Mouse (Mus musculus) kidney, embryonic 16.5 days (tissue): ENCODE measurements around the gene Agbl4. TPM values are rescaled to one million over a fixed set of nuclear protein-coding genes. Genes with fewer than 3 reads are reported as not detected.

ENCODE experiments used
- ATAC-seq: fragments of 200-750 bp; cut with Nextera tagmentation; 2 replicates; pipeline ENCODE4 v1.8.0; 2017; ENCODE audit warnings: moderate TSS enrichment; ENCODE audit not compliant: low FRiP score, low TSS enrichment
- H3K27ac ChIP-seq: fragments of 300-500 bp; sonication (generic); 2 replicates; pipeline ENCODE4 v1.5.1; 2014; ENCODE audit warnings: low read length
- H3K27me3 ChIP-seq: fragments of 300-500 bp; sonication (generic); 2 replicates; pipeline ENCODE4 v1.6.1; 2014; ENCODE audit warnings: low read length, control low read depth, mixed read lengths; ENCODE audit not compliant: insufficient read depth
- H3K36me3 ChIP-seq: fragments of 300-500 bp; sonication (generic); 2 replicates; pipeline ENCODE4 v1.6.1; 2014; ENCODE audit warnings: low read length, control low read depth, mixed read lengths; ENCODE audit not compliant: insufficient read depth
- H3K4me1 ChIP-seq: fragments of 300-500 bp; sonication (generic); 2 replicates; pipeline ENCODE4 v1.6.1; 2014; ENCODE audit warnings: low read length, control low read depth, mixed read lengths; ENCODE audit not compliant: insufficient read depth
- H3K4me2 ChIP-seq: fragments of 300-500 bp; sonication (generic); replicated peaks from 2 replicates; pipeline ENCODE4 v1.6.1; 2014; ENCODE audit warnings: low read depth, low read length
- H3K4me3 ChIP-seq: fragments of 300-500 bp; sonication (generic); 2 replicates; pipeline ENCODE4 v1.5.1; 2014; ENCODE audit warnings: mild to moderate bottlenecking, low read length
- H3K9ac ChIP-seq: fragments of 300-500 bp; sonication (generic); replicated peaks from 2 replicates; pipeline ENCODE4 v1.6.1; 2014; ENCODE audit warnings: low read length
- H3K9me3 ChIP-seq: fragments of 300-500 bp; sonication (generic); 2 replicates; pipeline ENCODE4 v1.6.1; 2016; ENCODE audit warnings: low read length, control low read depth
- WGBS: fragments of 180-500 bp; shearing (Covaris S2); extraction: QIAGEN DNeasy Blood & Tissue Kit; methylation state at CpG from one replicate; pipeline ENCODE4 v1.1.7; 2014; 5-methylcytosine and 5-hydroxymethylcytosine counted together
- polyA plus RNA-seq: library from polyadenylated mRNA; unstranded; fragments of >200 nt; fragmentation: Nextera tagmentation; extraction: Ambion mirVana; gene quantifications from 2 replicates; pipeline ENCODE4 v1.2.1, GENCODE M21; 2015

Gene Agbl4
- polyA plus RNA-seq, 1 experiment from 2014 or later, result 0.25 TPM

DNA sequence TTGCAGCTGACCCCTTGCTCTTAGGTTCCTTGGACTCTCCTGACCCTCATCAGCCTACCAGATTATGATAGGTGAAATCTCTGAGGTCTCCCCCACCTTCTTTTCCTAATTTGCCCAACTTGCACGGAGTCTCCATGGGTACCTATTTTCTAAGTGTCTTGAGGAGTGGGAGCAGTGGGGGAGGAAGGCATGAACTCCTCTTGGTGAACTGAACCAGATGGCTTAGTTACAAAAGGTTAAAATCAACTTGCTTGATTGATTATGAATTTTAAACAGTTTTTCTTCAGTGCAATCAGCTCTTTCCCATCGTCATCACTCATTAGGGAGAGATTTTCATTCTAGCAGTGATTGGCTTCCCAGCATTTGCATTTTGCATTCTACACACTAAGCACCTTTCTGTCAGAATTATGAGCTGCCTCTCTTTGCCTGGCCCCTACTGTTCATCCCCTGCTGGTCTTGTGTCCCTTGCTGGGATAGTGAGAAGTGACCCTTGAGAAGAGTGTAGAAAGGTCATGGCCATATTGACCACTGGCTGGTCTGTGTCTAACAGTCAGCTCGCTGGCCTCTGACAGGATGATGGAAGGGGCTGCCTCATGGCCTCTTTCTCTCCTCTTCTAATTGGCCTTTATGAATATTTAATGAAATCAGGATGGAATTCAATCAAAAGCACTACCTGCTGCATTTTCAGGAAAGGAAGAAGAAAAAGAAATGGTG is 897.2 kb downstream of the Agbl4 start:
- no peak overlapping the region for H3K4me2 ChIP-seq
- H3K27me3 ChIP-seq, result no peaks in the 10 kb centered on the region
- H3K36me3 ChIP-seq, result no peaks in the 10 kb centered on the region
- H3K27ac ChIP-seq, result no peak overlapping the region
- 63% methylated on average over 3 of the region's 3 CpGs for WGBS
- H3K9me3 ChIP-seq, result no peaks in the 10 kb centered on the region
- no peak for ATAC-seq
- no peak overlapping the region for H3K9ac ChIP-seq
- no peaks in the 10 kb centered on the region for H3K4me1 ChIP-seq
- H3K4me3 ChIP-seq, result no peak overlapping the region

DNA sequence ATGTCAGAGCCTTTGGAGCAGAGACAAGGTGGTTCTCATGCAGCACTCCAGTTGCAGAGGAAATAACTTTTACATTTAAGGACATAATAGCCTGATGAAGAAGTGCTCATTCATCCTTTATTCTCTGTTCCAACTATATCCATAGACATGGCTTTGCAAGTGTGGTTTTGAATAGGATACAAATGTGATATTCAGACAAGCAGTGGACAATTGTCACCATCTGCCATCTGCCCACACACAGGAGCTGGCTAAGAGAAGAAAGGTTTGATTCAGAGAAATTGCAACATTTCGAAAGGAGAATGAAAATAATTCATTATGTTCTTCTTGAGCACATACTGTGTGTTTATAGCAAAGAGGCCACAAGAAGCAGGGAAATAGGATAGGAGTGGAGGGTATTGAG is 909.1 kb downstream of the Agbl4 start:
- WGBS, result 85% methylated on average over 1 of the region's 1 CpGs
- no peak overlapping the region for H3K9ac ChIP-seq

DNA sequence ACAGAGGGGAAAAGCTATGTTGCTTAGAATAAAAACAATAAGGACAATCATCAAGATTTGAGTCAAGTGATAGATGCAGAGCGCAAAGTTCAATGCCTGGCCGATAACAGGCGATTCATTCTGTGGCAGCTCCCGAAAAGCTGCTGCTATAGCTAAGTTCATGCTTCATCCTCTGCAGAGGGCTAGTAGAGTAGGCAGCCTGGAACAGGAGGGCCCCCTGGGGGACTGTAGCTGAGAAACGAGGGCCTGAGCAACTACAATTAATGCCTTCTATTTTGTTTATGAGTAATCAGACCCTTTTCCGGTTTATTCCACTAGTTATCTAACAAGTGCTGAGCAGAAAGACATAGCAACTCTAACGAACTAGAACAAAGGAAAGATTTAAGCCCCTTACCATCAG is 909.7 kb downstream of the Agbl4 start:
- ATAC-seq, result no peak
- Histone ChIP-seq H3K4me2 (no peak overlapping the region), H3K4me1 (no peaks in the 10 kb centered on the region), H3K9ac (no peak overlapping the region), H3K27ac (no peak overlapping the region), H3K27me3 (no peaks in the 10 kb centered on the region), H3K9me3 (no peaks in the 10 kb centered on the region; the same call in 1 of the 2 replicates), H3K4me3 (no peak overlapping the region), H3K36me3 (no peaks in the 10 kb centered on the region)
- 62% methylated on average over 7 of the region's 7 CpGs for WGBS

More for the DNA sequence above, 909.1 kb downstream of the Agbl4 start:
- Histone ChIP-seq H3K4me1 (no peaks in the 10 kb centered on the region), H3K27ac (no peak overlapping the region), H3K4me3 (no peak overlapping the region), H3K9me3 (no peaks in the 10 kb centered on the region; the same call in 1 of the 2 replicates), H3K36me3 (no peaks in the 10 kb centered on the region), H3K4me2 (no peak overlapping the region), H3K27me3 (no peaks in the 10 kb centered on the region)
- ATAC-seq, result no peak

DNA sequence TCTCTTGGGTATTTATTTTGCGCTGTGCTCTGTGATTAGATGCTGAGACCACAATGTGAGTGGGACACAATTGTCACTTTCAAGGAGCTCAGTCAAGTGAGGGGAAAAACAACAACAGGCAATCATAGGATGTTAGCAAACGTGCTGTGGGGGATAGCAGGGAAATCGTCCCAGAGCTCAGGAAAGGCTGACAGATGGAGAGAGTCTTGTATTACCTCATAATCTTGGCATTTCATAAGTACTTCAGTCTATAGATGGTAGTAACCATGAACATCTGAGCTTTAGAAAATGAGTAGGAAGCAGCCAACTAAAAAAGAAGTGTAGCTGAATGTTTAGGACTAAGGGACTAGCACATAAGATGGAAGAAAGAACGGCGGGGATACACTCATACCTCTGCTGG is 910.2 kb downstream of the Agbl4 start:
- no peak for ATAC-seq
- WGBS, result 68% methylated on average over 5 of the region's 5 CpGs
- H3K9me3 ChIP-seq, result no peaks in the 10 kb centered on the region; the same call in 1 of the 2 replicates

DNA sequence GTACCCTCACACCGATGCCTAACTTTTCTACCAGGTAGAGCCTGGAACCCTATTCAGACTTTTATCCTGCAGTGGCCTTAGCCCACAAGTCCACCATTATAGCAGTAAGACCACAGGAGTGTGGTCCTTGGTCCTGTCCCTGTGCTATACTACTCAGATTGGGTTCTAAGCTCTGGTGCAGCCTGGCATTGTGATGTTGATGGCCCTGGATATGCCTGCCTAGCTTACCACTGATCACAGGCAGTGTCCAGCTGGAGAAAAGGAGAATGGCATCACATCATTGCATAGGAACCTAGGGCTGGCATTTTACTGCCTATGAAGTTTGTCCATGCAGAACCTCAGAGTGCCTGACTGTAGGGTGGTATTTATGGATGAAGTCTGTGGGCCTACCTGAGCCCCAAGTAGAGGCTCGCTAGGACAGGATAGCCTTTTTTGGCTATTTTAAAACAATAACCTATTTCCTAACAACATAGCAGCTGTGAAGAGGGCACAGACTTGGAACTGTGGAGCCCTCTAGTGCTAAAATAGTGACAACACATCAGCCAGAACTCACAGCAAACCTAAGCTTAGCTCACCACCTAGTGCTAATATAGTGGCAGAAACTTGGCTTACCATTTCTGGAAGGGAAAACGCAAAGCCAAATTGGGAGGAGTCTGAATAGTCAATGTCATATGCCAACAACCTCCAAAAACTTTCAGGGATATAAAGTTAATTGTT is 911.3 kb downstream of the Agbl4 start:
- no peaks in the 10 kb centered on the region for H3K4me1 ChIP-seq
- H3K27ac ChIP-seq, result no peak overlapping the region
- no peak for ATAC-seq
- no peaks in the 10 kb centered on the region; the same call in 1 of the 2 replicates for H3K9me3 ChIP-seq
- no peak overlapping the region for H3K4me2 ChIP-seq
- no peaks in the 10 kb centered on the region for H3K36me3 ChIP-seq
- 77% methylated on average over 3 of the region's 3 CpGs for WGBS
- no peak overlapping the region for H3K4me3 ChIP-seq
- no peaks in the 10 kb centered on the region for H3K27me3 ChIP-seq
- no peak overlapping the region for H3K9ac ChIP-seq

More for the DNA sequence above, 910.2 kb downstream of the Agbl4 start:
- no peaks in the 10 kb centered on the region for H3K27me3 ChIP-seq
- no peak overlapping the region for H3K27ac ChIP-seq
- no peak overlapping the region for H3K9ac ChIP-seq
- no peaks in the 10 kb centered on the region for H3K4me1 ChIP-seq
- no peak overlapping the region for H3K4me3 ChIP-seq
- no peak overlapping the region for H3K4me2 ChIP-seq
- H3K36me3 ChIP-seq, result no peaks in the 10 kb centered on the region

DNA sequence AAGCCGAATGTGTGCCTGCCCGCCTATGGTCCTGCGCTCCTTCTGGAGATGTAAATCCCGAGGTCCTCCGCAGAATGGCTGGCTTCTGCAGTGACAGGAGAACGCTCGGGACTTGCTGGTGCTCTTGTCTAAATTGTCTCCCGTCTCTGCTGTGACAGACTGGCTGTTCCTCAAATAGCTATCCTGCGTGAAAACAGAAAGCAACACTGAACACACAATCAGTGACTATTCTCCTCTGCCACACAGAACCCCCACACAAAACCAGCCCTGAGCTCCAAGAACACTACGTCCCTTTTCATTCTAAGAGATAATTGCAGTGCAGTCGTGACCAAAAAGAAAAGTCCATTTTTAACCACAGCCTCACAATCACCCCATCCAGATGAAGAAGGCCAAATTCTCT is 929.6 kb downstream of the Agbl4 start:
- Histone ChIP-seq H3K9me3 (no peaks in the 10 kb centered on the region), H3K27me3 (no peaks in the 10 kb centered on the region), H3K4me1 (no peaks in the 10 kb centered on the region), H3K36me3 (no peaks in the 10 kb centered on the region), H3K4me2 (no peak overlapping the region), H3K9ac (no peak overlapping the region), H3K4me3 (no peak overlapping the region), H3K27ac (no peak overlapping the region)
- no peak for ATAC-seq
- WGBS, result 82% methylated on average over 11 of the region's 11 CpGs

DNA sequence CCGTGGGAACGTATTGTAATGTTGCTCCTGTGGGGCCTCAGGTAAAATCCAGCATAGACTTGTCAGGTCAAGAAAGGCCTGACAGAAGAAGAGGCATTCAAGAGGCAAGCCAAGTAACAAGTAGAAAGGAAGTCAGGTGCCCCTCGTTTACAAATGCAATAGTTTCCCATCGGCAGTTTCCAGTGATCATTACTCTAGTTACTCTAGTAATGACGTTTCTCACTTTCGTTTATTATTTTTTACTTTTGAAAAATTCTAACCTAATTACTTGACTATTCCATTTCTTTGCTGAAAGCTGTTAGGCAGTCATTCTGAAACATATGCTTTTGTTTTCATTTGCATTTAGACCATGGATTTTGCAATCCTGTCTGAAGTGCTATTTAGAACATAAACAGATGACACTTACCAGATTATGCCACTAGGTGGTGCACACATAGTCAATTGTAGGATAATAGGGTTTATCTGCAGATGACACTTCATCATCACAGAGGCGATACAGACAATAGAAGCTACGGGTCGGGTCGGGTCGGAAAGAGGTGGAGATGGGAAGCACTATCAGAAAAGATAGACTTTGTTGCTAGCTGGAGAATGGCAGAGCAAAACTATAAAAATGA is 930.4 kb downstream of the Agbl4 start:
- H3K9me3 ChIP-seq, result no peaks in the 10 kb centered on the region
- no peaks in the 10 kb centered on the region for H3K4me1 ChIP-seq
- H3K27ac ChIP-seq, result no peak overlapping the region
- no peaks in the 10 kb centered on the region for H3K27me3 ChIP-seq
- ATAC-seq, result no peak
- 65% methylated on average over 11 of the region's 11 CpGs for WGBS
- no peak overlapping the region for H3K4me2 ChIP-seq
- H3K4me3 ChIP-seq, result no peak overlapping the region
- no peak overlapping the region for H3K9ac ChIP-seq
- no peaks in the 10 kb centered on the region for H3K36me3 ChIP-seq

DNA sequence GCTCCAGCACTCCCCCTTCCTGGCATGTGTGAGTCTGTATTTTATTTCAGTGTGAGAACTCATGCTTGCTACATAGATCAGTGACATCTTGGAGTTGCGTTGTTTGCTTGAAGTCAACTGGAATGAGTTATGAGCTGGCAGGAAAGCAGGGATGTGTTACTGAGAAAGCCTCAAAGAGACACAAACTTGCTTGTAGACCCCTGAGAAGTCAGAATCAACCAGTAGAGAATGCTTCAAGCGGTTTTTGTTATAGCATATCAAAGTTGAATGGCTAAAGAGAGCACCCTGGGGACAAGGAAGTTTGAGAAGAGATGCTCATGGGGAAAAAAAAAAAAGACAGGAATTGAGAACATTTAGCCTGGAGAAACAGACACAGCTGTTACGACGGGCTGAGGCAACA is 932.0 kb downstream of the Agbl4 start:
- ATAC-seq, result no peak

DNA sequence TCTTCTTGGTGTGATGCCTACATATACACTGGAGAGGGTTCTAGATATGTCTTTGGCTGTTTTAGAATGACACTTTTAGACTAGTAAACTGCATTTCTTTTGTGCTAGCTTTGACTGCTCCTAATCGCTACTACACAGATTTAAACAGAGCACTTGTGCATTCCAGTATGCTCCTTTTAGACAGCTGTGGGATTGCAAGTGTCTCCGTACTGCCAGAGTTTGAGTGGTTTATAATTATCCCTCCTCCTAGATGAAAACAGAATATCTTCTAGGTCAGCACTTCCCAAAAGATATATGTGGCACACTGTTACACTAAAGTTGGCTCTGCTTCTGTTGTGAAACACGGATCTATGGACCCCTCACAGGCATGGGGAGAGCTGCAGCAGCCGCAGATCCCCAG is 935.4 kb downstream of the Agbl4 start:
- 62% methylated on average over 4 of the region's 4 CpGs for WGBS
- no peak for ATAC-seq
- H3K36me3 ChIP-seq, result no peaks in the 10 kb centered on the region
- H3K27ac ChIP-seq, result no peak overlapping the region
- H3K9me3 ChIP-seq, result no peaks in the 10 kb centered on the region
- no peak overlapping the region for H3K4me2 ChIP-seq
- no peaks in the 10 kb centered on the region for H3K27me3 ChIP-seq
- no peaks in the 10 kb centered on the region for H3K4me1 ChIP-seq
- no peak overlapping the region for H3K9ac ChIP-seq
- no peak overlapping the region for H3K4me3 ChIP-seq

More for the DNA sequence above, 932.0 kb downstream of the Agbl4 start:
- Histone ChIP-seq H3K4me1 (no peaks in the 10 kb centered on the region), H3K9ac (no peak overlapping the region), H3K27ac (no peak overlapping the region), H3K9me3 (no peaks in the 10 kb centered on the region), H3K27me3 (no peaks in the 10 kb centered on the region), H3K4me3 (no peak overlapping the region), H3K36me3 (no peaks in the 10 kb centered on the region), H3K4me2 (no peak overlapping the region)
- 57% methylated on average over 4 of the region's 4 CpGs for WGBS

DNA sequence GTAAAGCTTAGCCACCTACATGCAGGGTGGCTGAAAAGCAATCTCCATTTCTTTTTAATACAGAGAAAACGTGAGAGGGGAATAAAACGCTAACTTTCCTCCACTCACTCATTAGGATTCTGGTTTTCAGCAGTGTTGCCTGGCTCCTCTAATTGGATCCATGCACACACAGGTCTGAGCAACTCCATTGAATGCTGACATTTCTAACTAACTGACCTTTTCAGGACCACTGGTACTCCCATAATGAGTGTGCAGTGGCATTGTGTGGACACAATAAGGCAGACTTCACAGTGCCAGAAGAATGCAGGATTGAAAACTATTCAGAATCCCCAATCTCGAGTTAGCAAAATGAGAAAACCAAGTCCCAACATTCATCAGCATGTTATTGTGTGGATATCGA is 952.5 kb downstream of the Agbl4 start:
- no peak overlapping the region for H3K4me3 ChIP-seq
- WGBS, result 56% methylated on average over 4 of the region's 4 CpGs
- no peak overlapping the region for H3K27ac ChIP-seq
- H3K36me3 ChIP-seq, result no peaks in the 10 kb centered on the region
- no peaks in the 10 kb centered on the region for H3K4me1 ChIP-seq
- no peak overlapping the region for H3K9ac ChIP-seq
- ATAC-seq, result no peak
- H3K9me3 ChIP-seq, result no peaks in the 10 kb centered on the region
- no peak overlapping the region for H3K4me2 ChIP-seq
- H3K27me3 ChIP-seq, result no peaks in the 10 kb centered on the region
